Mouse (Mus musculus) testis, postnatal 14 days (tissue): Measurements from ENCODE around the gene Sypl.

ENCODE experiments used
- DNase-seq: peaks from one replicate; pipeline ENCODE4 v3.0.0; 2021; ENCODE audit warnings: low spot score

Gene Sypl

DNA sequence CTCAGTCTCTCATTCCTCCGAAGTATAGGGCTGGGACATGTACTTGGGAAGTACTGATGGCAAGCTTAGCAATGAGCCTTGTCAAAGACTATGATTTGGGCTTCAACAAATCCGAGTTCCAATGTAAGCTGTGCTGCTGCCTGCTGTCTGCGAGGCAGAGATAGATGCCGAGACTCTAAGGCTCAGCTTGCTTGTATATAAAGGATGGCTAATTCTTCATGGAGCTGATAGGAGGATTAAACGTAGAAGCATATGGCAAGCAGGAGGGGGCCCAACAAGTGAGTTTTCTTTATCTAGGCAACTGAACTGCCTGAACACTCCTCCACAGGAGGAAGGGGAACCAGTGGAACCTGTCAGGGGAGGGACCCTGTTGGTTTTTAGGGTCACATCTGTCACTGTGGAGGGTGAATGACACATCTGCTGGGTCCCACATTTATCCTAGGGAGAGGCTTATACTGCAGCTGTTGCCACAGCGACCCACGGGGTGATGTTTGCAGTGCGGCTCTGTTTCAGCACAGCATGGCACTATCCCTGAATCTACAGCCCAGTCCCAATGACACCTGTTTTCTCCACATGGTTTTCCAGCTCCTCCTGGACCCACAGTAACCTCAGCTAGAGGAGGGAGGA is 49.8 kb downstream of the Sypl start:
- DNase-seq = no peak

DNA sequence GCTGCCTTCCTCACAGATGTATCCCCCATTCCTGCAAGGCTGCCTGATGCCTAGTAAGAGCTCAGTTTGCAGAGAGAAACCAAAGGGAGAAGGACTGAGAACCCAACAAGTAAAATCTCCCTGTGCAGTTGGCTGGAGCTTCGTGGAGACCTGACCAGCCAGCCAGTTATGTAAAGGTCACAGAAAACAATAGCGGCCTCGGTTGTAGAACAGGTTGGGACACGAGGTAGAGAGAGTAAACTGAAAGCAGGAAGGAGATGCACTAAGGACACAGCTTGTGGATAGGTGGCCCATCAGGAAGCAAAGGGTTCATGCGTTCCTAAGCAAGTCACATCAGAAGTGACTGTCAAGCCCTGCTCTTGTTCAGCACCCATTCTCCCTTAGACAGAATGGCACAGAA is 52.2 kb downstream of the Sypl start:
- no peak for DNase-seq

DNA sequence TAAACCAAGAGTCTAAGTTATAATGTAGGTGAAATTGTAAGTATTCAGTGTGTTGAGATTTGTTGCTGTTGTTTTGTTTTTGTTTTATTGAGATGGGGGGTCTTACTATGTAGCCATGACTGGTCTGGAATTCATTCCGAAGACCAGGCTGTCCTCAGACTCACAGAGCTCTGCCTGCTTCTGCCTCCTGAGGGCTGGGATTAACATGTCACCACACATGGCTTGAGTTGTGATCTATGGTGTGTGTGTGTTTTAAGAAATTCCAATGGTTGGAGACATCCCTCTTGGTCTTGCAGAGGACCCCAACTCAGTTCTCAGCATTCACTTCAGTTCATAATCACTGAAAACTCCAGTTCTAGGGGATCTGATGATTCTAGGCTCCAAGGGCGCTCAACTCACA is 53.5 kb downstream of the Sypl start:
- DNase-seq = no peak

DNA sequence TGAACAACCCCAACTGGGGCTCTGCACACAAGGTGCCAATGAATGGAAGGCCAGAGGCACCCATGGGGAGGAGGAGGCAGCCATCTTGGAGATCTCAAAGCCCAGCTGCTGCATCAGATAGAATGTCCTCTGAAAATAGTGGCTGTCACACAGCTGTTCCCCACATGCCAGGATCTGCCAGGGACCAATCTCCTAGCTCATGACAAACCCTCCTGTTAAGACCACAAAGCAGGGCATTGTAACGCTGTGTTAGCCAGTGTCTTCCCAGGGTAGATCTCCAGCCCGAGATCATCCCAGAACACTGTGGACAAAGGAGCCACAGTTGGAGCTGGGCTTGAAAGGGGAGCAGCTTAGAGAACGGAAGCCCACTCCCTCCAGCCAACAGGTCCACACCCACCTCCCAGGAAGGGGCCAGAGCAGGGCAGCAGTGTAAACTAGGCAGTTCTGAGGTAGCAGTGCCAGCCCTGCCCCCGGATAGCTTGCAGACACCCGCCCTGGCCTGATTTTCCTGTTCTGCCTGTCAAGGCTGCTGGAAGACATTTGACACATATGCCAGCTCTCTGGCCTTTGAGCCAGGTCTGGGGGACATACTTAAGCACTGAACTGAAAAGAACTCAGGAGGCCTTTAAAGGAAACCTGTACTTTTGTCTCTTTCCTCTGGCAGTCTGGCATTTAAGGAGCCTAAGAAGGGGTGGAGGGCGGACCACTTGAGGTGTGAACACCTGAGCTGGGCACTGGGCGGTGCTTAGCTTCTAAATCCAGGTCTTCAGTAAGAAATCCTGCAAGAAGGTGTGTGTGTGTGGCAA is 54.8 kb downstream of the Sypl start:
- peak; percentile 34 for DNase-seq

DNA sequence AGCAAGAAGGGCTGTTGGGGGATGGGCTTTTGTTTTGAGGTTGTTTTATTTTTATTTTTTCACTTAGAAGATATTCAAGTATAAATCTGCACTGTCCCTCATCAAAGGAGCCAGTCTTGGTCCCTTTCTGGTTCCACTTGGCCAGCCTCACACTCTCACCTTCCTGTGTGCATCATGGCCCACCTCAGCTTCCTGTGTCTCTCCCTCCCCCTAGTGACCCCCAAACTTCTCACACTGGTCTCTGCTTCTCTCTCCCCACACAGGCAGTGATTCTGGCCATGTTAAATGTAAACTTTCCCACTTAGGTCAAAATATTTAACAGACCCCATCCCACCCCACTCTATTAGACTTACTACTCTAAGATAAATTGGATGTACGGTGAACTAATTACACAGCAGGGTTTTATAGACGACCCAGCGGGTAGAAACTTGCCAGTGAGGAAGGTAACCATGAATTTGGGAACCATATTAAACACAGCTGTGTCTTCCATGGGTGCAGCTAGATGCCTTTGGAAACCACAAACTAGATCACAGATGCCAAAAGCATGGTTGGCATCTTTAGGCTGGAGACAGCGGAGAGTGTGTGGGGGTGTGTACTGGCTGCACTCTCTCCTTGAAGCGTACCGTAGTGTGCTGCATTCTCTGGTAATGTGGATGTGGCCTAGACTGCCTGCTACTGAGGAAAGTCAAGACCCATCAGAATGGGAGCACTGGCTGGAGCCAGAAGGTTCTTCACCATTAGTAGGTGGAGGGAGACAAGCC is 55.7 kb downstream of the Sypl start:
- DNase-seq = no peak

DNA sequence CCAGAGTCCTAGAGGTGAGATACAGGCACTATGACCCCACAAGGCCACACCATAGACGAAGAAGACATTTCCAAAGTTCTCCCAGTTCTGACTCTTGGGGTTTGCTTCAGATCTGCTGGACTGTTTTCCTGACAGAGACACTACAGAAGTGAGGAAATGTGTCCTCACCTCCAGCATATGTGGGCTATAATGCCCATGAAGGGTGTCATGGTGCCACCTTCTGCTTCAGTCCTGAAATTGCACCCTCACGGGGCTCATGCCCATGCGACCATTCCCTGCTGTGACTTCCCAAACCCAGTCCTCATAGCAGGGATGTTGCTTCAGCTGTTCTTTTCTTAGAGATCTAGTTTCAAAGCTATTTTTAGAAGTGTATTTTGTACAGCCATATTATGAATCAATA is 56.3 kb downstream of the Sypl start:
- no peak for DNase-seq

DNA sequence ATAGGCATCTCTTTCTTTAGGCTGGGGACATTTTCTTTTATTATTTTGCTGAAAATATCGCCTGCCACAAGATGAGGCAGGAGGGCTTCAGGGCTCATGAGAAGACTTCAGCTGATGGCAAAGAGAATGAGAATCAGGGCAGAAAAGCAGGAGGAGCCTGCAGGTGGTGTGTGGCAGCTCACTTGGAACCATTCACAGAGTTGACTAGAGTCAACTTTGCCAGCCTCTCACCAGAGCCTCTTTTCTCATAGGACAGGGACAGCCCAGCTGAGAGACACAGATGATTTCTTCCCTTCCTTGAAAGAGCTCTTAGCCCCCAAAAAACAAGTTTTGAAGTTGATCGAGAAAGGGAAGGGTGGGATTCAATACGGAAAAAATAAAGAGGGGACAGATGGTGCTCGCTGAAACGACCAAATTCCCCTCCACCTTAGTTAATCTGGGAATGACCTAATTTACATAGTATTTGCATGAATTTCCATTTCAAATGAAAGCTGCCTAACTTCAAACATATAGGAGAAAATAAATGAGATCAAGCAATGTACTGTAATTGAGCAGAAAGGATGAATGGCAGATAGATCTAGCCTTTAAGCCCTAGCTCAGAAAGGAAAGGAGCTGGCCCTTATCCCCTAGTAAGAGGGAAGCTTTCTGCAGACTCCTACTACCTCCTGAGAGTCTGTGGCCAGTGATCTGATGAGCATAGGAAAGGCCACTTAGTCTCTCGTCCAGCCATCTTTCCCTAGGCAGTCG is 60.5 kb downstream of the Sypl start:
- no peak for DNase-seq

DNA sequence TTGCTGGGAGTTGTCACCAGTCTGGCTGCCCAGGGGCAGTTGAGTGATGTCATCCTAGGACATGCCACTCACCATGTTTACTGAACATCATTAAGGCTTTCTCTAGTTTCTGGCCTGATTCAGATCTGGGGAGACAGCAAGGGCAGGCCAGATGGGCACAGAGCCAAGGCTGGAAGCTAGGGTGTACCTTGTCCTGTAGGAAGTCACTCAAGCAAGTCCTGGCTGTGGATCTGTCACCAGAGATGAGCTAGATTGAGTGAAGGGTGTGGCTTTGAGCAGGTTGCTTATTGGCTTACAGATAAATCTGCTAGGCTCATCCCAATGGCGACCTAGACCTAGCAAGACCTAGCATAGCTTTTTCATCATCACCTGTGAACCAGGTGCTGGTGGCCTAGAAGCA is 61.4 kb downstream of the Sypl start:
- DNase-seq = no peak

DNA sequence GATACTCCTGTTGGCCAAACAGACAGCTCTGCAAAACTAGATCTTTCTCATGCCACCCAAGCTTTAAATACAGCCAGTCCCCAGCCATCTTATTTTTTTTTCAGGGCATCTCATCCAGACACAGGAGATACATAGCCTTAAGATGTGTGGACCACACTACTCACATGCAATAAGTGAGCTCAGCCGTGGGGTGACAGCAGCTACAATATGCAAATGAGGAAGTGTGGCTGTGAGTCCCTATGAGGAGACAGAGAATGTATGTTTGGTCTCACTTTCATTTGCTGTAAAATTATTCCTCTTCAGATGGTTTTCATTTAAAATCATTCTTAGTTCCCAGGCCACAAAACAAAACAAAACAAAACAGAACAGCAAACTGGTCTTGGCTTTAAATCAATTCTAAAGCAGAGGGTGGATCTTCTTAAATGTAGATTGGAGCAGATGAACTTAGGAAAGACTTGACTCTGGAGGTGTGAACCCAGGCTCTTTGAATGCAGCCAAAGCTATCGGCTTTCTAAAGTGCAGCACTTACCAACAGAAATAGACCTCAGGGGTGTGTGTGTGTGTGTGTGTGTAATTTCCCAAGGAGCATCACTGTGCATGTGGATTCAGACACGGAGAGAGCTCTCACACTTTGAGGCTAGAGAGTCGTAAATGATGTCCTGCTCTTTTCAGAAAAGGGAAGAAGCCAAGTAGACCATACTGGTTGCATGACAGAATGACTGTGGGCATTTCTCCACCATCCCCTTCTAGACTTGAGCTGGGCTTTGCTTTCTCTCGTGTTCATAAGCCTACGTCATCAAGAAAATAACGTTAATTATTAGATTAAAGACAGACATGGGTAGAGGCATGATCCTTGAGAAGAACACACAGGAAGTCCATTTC is 63.4 kb downstream of the Sypl start:
- DNase-seq = no peak

DNA sequence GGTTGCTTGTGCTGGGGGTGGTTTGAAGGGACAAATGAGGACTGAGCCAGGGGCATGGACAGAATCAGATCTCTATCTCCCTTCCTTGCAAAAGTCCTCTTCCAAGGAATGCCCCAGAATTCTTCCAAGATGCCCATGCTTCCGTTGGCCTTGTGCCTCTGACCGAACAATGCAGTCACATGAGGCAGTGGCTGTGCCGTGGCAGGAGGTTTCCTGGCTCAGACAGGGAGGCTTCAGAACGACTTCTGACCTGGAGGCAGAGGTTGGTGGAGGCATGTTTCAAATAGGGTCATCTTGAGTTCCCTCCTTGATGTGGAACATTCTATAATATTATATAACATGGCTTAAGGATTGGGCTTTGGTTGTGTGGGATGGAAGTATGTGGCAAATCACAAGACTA is 64.9 kb downstream of the Sypl start:
- DNase-seq = no peak

DNA sequence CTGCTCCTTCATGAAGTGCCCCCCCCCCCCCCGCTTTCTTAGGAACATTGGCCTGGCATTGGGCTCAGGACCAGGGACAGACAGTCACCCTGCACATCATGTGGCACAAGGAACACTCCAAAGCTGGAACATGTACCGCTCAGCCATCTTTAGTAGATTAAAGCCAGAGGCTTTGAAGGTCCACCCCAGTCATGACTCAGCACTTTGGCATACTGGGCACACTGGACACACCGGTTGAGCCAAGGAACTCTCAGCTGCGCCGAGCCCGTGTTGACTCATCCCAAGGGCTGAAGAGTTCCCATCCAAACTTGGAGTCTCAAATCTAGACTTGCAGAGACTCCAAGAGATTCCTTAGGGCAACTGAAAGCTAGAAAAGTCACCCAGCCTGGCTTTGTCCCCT is 66.3 kb downstream of the Sypl start:
- peak; percentile 29 for DNase-seq

DNA sequence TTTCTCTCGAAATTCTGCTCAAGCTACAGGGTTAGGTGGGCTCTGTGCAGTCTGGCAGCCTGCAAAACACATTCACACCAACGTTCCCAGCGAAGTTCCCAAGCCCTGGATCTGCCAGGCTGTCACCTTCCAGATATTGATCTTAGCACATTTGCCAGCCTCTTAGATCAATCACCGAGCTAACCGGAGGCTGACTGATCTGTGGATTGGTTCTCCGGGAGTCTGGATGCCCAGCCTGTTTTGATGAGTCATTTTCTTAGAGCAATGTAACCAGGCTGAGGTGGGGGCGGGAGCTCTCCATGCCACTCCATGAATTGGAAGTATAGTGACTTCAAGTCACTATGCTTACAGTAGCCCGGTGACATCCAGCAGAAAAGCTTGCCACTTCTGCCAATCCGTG is 67.4 kb downstream of the Sypl start:
- no peak for DNase-seq

DNA sequence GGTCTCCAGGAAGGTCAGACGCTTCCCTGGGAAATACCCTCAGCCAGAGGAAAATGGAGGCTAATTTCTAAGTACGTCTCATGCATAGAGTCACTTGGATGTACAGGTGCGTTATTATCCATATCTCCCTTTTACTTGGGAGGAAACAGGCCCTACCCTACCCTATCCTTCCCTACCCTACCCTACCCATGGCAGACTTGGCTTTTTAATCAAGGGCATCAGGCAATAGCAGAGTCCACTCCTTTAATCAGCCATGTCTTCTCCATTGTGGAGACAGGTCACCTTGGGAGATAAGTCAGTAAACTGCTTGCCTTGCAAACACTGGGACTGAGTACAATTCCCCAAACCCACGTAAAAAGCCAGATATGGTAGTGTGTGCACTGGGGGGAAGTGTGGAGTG is 68.1 kb downstream of the Sypl start:
- no peak for DNase-seq

DNA sequence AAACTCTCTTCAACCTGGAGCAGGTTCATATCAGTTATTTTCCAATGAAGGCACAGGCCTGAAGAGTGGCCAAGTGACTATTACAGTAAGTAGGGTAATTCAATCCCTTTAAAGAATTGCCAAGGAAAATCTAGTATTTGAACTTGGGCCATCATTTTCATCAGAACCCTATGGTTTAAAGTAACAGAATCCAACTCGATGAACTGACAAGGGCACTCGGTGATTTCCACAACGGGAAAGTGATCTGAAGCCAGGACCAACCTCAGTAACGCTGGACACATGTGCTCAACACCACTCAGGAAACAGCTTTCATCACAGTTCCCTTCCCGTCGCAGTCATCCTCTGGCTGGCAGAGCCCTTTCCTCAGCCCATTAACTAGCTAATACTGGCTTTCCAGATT is 70.8 kb downstream of the Sypl start:
- no peak for DNase-seq

DNA sequence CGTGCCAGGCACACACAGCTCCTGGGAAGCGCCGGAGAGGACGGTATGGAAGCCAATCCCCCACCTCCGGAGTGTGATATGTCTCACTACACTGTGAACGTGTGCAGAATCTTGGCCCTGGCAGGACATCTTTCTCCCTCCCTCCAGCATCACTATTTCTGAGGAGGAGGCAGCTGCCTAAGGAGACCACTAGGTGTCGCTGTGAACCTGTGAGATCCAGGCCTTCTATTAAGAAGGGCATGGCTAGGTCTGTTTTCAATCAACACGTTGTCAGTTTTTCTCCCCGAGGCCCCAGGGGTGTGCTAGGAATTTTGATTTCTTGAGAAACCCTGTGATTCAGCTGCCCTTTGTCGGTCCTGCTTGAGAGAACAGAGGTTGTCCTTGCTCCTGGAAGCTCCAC is 73.4 kb downstream of the Sypl start:
- DNase-seq = peak; percentile 64

DNA sequence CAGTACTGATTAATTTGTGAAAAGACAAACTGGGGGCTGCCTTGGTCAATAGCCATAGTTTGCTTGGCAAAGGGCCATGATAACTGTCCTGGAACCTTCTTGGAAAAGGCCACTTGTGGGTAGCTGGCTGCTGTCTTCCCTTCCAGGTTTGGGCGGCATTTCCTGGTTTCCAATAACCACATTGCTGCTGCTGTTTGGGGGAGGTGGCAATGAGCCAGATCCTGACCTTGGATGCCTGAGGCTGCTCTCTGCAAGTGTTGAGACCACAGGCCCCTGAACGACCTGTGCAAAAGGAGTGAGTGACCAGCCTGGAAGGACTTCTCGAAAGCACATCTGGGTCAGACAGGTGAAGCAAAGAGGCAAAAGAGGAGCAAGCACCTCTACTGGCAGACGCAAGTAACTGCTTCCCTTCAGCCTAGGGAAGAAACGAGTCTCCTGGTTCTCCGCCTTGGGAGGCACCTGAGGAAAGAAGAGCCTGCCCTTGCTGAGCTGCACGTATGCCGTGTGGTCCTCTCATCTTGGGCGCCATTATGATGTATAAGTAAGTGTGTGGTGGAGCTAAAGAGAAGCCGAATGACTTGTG is 74.5 kb downstream of the Sypl start:
- DNase-seq = no peak

DNA sequence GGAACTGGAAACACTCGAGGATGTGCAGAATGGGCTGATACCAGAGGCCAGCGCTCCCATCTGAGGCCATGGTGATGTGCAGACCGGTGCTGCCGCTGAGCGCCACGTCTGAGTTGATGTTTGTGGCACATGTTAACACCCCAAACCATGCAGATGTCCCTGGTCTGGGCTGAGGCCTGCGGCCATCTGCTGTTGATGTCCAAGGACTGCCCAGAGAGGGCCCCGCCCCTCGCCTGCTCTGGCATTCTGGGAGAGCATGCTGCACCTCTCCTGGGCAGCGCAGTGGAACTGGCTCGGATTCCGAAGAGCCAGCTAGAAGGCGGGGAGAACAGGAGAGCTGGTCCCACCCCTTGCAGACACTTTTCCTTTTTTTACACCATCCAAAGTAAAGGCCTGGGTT is 75.0 kb downstream of the Sypl start:
- no peak for DNase-seq
